Mouse (Mus musculus) midbrain, embryonic 10.5 days (tissue): ENCODE data around the gene Gm10770. TPM values are rescaled to one million over a fixed set of nuclear protein-coding genes. Genes with fewer than 3 reads are reported as not detected.

Experiments
- polyA plus RNA-seq: library from polyadenylated mRNA; unstranded; fragments of >200 nt; fragmentation: Nextera tagmentation; extraction: Ambion mirVana; gene quantifications from 2 replicates; pipeline ENCODE4 v1.2.1, GENCODE M21; 2016

The Gm10770 gene
- polyA plus RNA-seq, 1 experiment from 2014 or later: not detected

Other genes starting within 250 kb of the Gm10770 start
- gene Zfp120, start 43.0 kb downstream of the Gm10770 start, polyA plus RNA-seq: 6.2 and 8.6 TPM in 2 replicates
- gene Gm14139, start 2.1 kb upstream of the Gm10770 start, polyA plus RNA-seq: 0.12 TPM in 1 of 2 replicates, not detected in the other
- 11.7 and 11.9 TPM in 2 replicates for gene Zfp937, start 38.4 kb upstream of the Gm10770 start, polyA plus RNA-seq
- gene Gm21994, start 75.9 kb upstream of the Gm10770 start, polyA plus RNA-seq: 3.1 and 4.0 TPM in 2 replicates
- 0.05 TPM in 1 of 2 replicates, not detected in the other for gene Gm14124, start 77.8 kb upstream of the Gm10770 start, polyA plus RNA-seq
- gene Gm10130, start 144.0 kb upstream of the Gm10770 start, polyA plus RNA-seq: 1.7 and 2.8 TPM in 2 replicates
- gene 3300002I08Rik, start 183.1 kb upstream of the Gm10770 start, polyA plus RNA-seq: 9.0 and 10.5 TPM in 2 replicates